Mouse (Mus musculus): ENCODE data around the gene Inafm1. TPM values are rescaled to one million over a fixed set of nuclear protein-coding genes. Genes with fewer than 3 reads are reported as not detected.

Gene Inafm1
- total and polyA plus RNA-seq, 3 experiments = 1.5 to 9.5 (median 7.4) TPM

DNA sequence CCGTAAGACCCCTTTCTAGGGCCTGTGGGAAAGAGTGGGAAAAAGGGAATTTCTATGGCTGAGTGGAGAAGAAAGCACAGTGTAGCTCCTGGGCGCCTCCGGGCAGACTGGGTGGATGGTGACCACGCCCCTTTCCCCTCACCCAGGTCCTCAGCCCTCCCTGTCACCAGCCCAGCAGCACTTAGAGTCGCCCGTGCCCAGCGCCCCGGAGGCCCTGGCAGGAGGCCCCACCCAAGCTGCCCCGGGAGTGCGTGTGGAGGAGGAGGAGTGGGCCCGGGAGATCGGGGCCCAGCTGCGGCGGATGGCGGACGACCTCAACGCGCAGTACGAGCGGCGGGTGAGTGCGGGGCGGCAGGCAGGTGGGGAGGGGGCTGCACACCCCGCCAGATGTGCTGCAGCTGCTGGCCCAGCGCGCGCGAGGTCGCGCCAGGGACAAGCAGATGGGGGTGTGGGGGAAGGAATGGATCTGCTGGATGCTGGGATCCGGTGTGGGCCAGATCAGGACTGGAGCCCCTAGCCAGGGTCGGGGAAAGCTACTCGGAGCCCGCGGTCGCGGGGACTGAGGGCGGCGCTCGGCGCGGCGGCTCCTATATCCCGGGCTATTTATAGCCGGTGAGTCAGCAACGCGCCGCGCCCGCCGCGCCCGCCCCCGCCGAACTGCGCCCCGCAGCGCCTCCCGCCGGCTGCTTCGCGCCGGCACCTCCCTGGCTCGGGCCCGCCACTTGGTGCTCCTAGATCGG lies 40.2 kb upstream of the Inafm1 start (continued):
- TF ChIP-seq ETS1 (conservative IDR thresholded peaks at IDR 0.05; ENCODE audit: low read depth, low read length) (0 out of 2 replicates have a peak, but pooled peaks have one; percentile 17), KAT2A (IDR thresholded peaks at IDR 0.05; ENCODE audit: insufficient replicate concordance, low read length) (no peak), MXI1 (IDR thresholded peaks at IDR 0.05; ENCODE audit: low read depth, low read length) (peak; percentile 78), GABPA (IDR thresholded peaks at IDR 0.05; ENCODE audit: insufficient replicate concordance, low read depth, low read length) (no peak), IRF4 (IDR thresholded peaks at IDR 0.05; ENCODE audit: low read depth, low read length) (peak; percentile 72), ZNF384 (IDR thresholded peaks at IDR 0.05; ENCODE audit: low read depth, low read length) (no peak), PAX5 (IDR thresholded peaks at IDR 0.05; ENCODE audit: low read length) (no peak), MYC (IDR thresholded peaks at IDR 0.05; ENCODE audit: low read depth, low read length) (no peak), E2F4 (IDR thresholded peaks at IDR 0.05; ENCODE audit: insufficient replicate concordance, low read depth, low read length) (no peak), ZKSCAN1 (IDR thresholded peaks at IDR 0.05; ENCODE audit: borderline replicate concordance, low read depth, low read length) (no peak), HCFC1 (IDR thresholded peaks at IDR 0.05; ENCODE audit: low read depth, low read length) (no peak), ZMIZ1 (IDR thresholded peaks at IDR 0.05; ENCODE audit: low read depth, low read length) (peak; percentile 97), MAFK (IDR thresholded peaks at IDR 0.05; ENCODE audit: insufficient replicate concordance, low read length) (peak; percentile 34; the same call in 1 of the 2 replicates), ELF1 (IDR thresholded peaks at IDR 0.05; ENCODE audit: low read depth, low read length) (no peak), TCF12 (IDR thresholded peaks at IDR 0.05; ENCODE audit: low read depth, low read length) (peak; percentile 84), MAX (IDR thresholded peaks at IDR 0.05; ENCODE audit: low read length) (peak; percentile 44; the same call in 1 of the 2 replicates), USF1 (IDR thresholded peaks at IDR 0.05; ENCODE audit: low read depth, low read length) (no peak), POLR2AphosphoS2 (IDR thresholded peaks at IDR 0.05; ENCODE audit: low read depth, low read length) (0 out of 2 replicates have a peak, but pooled peaks have one; percentile 66), RCOR1 (conservative IDR thresholded peaks at IDR 0.05; ENCODE audit: low read depth, low read length) (0 out of 2 replicates have a peak, but pooled peaks have one; percentile 41), EP300 (IDR thresholded peaks at IDR 0.05; ENCODE audit: low read length) (no peak; the same call in 1 of the 2 replicates), MAZ (IDR thresholded peaks at IDR 0.05; ENCODE audit: low read depth, low read length) (peak; percentile 76)

DNA sequence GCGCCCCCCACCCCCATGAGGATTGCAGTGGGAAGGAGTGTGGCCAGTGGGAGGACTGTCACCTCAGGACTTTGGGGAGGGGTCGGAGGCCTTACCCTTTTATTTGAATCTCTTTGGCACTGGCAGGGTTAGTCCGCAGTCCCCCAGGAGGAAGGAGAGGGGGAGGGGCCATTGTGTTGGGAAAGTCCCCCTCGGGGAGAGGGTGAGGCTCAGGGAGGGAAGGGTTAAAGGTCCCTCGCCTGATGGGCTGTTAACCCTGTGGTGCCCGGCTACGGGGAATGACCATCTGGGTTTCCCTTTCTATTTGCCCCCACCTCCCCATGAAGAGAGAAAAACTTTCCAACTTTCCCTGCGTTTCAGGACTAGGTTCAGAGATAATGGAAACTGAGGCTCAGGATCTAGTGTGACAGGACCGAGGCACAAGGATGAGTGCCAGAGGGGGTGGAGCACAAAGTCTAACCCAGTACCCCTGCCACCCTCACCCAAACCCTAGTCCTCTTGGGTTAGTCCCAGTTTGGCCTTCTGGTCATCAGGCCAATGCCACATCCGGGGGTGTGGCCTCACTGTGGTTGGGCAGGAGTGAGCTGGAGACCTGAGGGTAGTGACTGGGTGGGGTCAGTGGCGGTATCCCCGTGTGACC lies 39.4 kb upstream of the Inafm1 start:
- Histone ChIP-seq H3K9ac (ENCODE audit: insufficient read depth, low read depth) (peak overlapping the region; percentile 100), H3K4me2 (ENCODE audit: insufficient read depth, low read depth, poor library complexity, severe bottlenecking) (peak overlapping the region; percentile 78), H3K79me2 (replicated peaks; ENCODE audit: control insufficient read depth, extremely low read depth, insufficient read depth, poor library complexity, severe bottlenecking) (peaks cover 38% of the 10 kb centered on the region), H3K4me1 (ENCODE audit: control insufficient read depth in 1 of 2, insufficient read depth in 2 of 2) (peaks cover 5 to 27% of the 10 kb centered on the region in 2 experiments), H3K27ac (ENCODE audit: insufficient read depth, low read depth) (peak overlapping the region; percentile 96), H3K36me3 (replicated peaks in 1 of 2; ENCODE audit: control insufficient read depth in 1 of 2, insufficient read depth in 1 of 2, low read length in 1 of 2) (peaks cover 28 to 39% of the 10 kb centered on the region in 2 experiments), H3K27me3 (replicated peaks) (no peaks in the 10 kb centered on the region), H3K4me3 (replicated peaks in 1 of 3; ENCODE audit: low read depth in 2 of 3, low read length in 2 of 3, poor library complexity in 1 of 3) (peak overlapping the region; percentile 98 to 100 (median 99)), H3K9me3 (replicated peaks; ENCODE audit: low read length) (no peaks in the 10 kb centered on the region)
- dilution Hi-C loops (cut with MboI; ENCODE audit: extremely low pct_ligation_motif_present, extremely low pct_unique_long_range_greater_than_20kb, low sequenced_read_pairs) (no loop called here), in situ Hi-C loops (cut with MboI; ENCODE audit: low pct_ligation_motif_present, low pct_unique_long_range_greater_than_20kb, low sequenced_read_pairs) (no loop called here)
- peak; percentile 90 for DNase-seq (ENCODE audit: extremely low read depth)
- TF ChIP-seq MYC (IDR thresholded peaks at IDR 0.05; ENCODE audit: low read depth, low read length) = 0 out of 2 replicates have a peak, but pooled peaks have one; percentile 28
- TF ChIP-seq JUND (conservative IDR thresholded peaks at IDR 0.05; ENCODE audit: low read depth, low read length) = no peak
- 0 out of 2 replicates have a peak, but pooled peaks have one; percentile 17 for TF ChIP-seq NRF1 (IDR thresholded peaks at IDR 0.05; ENCODE audit: low read depth, low read length)
- TF ChIP-seq CTCF (conservative IDR thresholded peaks at IDR 0.05 in 1 of 2, IDR thresholded peaks at IDR 0.05 in 1 of 2; ENCODE audit: low read depth in 2 of 2, low read length in 2 of 2) = no peak
- TF ChIP-seq ZNF384 (IDR thresholded peaks at IDR 0.05; ENCODE audit: low read depth, low read length) = no peak
- peak; percentile 99 for TF ChIP-seq MAZ (IDR thresholded peaks at IDR 0.05; ENCODE audit: low read depth, low read length)
- TF ChIP-seq EP300 (IDR thresholded peaks at IDR 0.05; ENCODE audit: low read length) = 0 out of 2 replicates have a peak, but pooled peaks have one; percentile 33
- no peak for TF ChIP-seq JUN (IDR thresholded peaks at IDR 0.05; ENCODE audit: insufficient read depth, low read depth, low read length)
- TF ChIP-seq IRF4 (IDR thresholded peaks at IDR 0.05; ENCODE audit: low read depth, low read length) = 0 out of 2 replicates have a peak, but pooled peaks have one; percentile 15
- TF ChIP-seq ETS1 (conservative IDR thresholded peaks at IDR 0.05; ENCODE audit: low read depth, low read length) = peak; percentile 57; the same call in 1 of the 2 replicates
- peak; percentile 94 for TF ChIP-seq SIN3A (IDR thresholded peaks at IDR 0.05; ENCODE audit: low read length)
- peak; percentile 41 for TF ChIP-seq BHLHE40 (IDR thresholded peaks at IDR 0.05; ENCODE audit: low read depth, low read length)
- peak; percentile 3; the same call in 1 of the 2 replicates for TF ChIP-seq ELF1 (IDR thresholded peaks at IDR 0.05; ENCODE audit: low read depth, low read length)
- peak; percentile 59 for TF ChIP-seq MEF2A (IDR thresholded peaks at IDR 0.05; ENCODE audit: borderline replicate concordance, low read depth, low read length)
- TF ChIP-seq RAD21 (IDR thresholded peaks at IDR 0.05; ENCODE audit: low read depth, low read length) = no peak
- peak; percentile 62 for TF ChIP-seq TCF12 (IDR thresholded peaks at IDR 0.05; ENCODE audit: low read depth, low read length)
- TF ChIP-seq RCOR1 (conservative IDR thresholded peaks at IDR 0.05; ENCODE audit: low read depth, low read length) = no peak
- TF ChIP-seq ZC3H11A (IDR thresholded peaks at IDR 0.05; ENCODE audit: low read depth, low read length) = no peak
- TF ChIP-seq USF2 (conservative IDR thresholded peaks at IDR 0.05; ENCODE audit: low read depth, low read length) = no peak; the same call in 1 of the 2 replicates
- peak; percentile 81; the same call in 1 of the 2 replicates for TF ChIP-seq ZMIZ1 (IDR thresholded peaks at IDR 0.05; ENCODE audit: low read depth, low read length)
